Mouse (Mus musculus) heart, postnatal 0 days (tissue): ENCODE data around the gene Cd274. TPM values are rescaled to one million over a fixed set of nuclear protein-coding genes. Genes with fewer than 3 reads are reported as not detected.

ENCODE experiments used
- ATAC-seq: fragments of 200-750 bp; cut with Nextera tagmentation; 2 replicates; pipeline ENCODE4 v1.8.0; 2017; ENCODE audit warnings: low read depth, moderate number of reproducible peaks, moderate library complexity; ENCODE audit not compliant: insufficient read depth
- DNase-seq: peaks from one replicate; pipeline ENCODE4 v3.0.0-alpha.2; 2016; ENCODE audit warnings: low spot score
- H3K27ac ChIP-seq: fragments of 300-500 bp; sonication (generic); 2 replicates; pipeline ENCODE4 v1.5.1; 2014; ENCODE audit warnings: low read depth, mild to moderate bottlenecking
- H3K27me3 ChIP-seq: fragments of 300-500 bp; sonication (generic); 2 replicates; pipeline ENCODE4 v1.6.1; 2014; ENCODE audit warnings: low read length, mixed read lengths; ENCODE audit not compliant: control insufficient read depth, insufficient read depth
- H3K36me3 ChIP-seq: fragments of 300-500 bp; sonication (generic); replicated peaks from 2 replicates; pipeline ENCODE4 v1.6.1; 2014; ENCODE audit warnings: low read length, mixed read lengths; ENCODE audit not compliant: control insufficient read depth, insufficient read depth
- H3K4me1 ChIP-seq: fragments of 300-500 bp; sonication (generic); 2 replicates; pipeline ENCODE4 v1.6.1; 2014; ENCODE audit warnings: antibody characterized with exemption; ENCODE audit not compliant: control insufficient read depth, insufficient read depth
- H3K4me2 ChIP-seq: fragments of 300-500 bp; sonication (generic); 2 replicates; pipeline ENCODE4 v1.6.1; 2014; ENCODE audit warnings: low read depth, mild to moderate bottlenecking, low read length, moderate library complexity
- H3K4me3 ChIP-seq: fragments of 300-500 bp; sonication (generic); 2 replicates; pipeline ENCODE4 v1.5.1; 2014; ENCODE audit warnings: low read depth, low read length
- H3K9ac ChIP-seq: fragments of 300-500 bp; sonication (generic); replicated peaks from 2 replicates; pipeline ENCODE4 v1.6.1; 2014; ENCODE audit warnings: low read depth, low read length, mixed read lengths
- H3K9me3 ChIP-seq: fragments of 300-500 bp; sonication (generic); replicated peaks from 2 replicates; pipeline ENCODE4 v1.6.1; 2016; ENCODE audit warnings: low read length; ENCODE audit not compliant: control insufficient read depth
- CTCF ChIP-seq: IDR thresholded peaks from 2 replicates; pipeline ENCODE4 v1.5.1; 2016; ENCODE audit warnings: antibody characterized with exemption, control low read depth, low read depth
- EP300 ChIP-seq: IDR thresholded peaks from 2 replicates; pipeline ENCODE4 v1.6.1; 2016; ENCODE audit warnings: antibody characterized with exemption, low read depth
- WGBS: fragments of 180-500 bp; shearing (Covaris S2); extraction: QIAGEN DNeasy Blood & Tissue Kit; methylation state at CpG from one replicate; pipeline ENCODE4 v1.1.7; 2014; 5-methylcytosine and 5-hydroxymethylcytosine counted together
- polyA plus RNA-seq: library from polyadenylated mRNA; unstranded; fragments of >200 nt; fragmentation: Nextera tagmentation; extraction: Ambion mirVana; gene quantifications from 2 replicates; pipeline ENCODE4 v1.2.1, GENCODE M21; 2015
- total RNA-seq: library from RNA; depleted of rRNA; stranded (reverse); fragments of >200 nt; gene quantifications from 2 replicates; pipeline ENCODE4 v1.2.3, GENCODE M21; 2014; ENCODE audit warnings: low replicate concordance

Gene Cd274
- total and polyA plus RNA-seq, 2 experiments from 2014 or later: 0.04 to 0.23 TPM

DNA sequence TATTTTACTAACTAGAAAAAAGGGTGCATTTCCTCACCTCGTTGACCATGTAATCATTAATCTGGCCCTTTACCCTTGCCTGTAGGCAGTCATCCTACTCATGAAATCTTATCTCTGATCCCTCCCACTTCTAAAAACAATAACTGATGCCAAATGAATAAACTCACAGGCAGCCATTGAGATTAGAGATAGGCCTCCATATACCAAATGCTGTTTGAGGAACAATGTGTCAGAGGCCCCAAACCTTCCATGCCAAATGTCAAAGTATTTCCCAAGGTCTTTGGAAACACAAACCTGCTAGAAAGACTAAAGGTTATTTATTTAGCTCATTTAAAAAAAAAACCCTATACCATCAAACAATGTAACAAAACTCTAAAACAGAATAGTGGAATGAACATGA, 29.1 kb downstream of the Cd274 start:
- no peaks in the 10 kb centered on the region for H3K4me1 ChIP-seq
- 0 out of 2 replicates have a peak, but pooled peaks cover 7% of the 10 kb centered on the region for H3K9me3 ChIP-seq
- 35% methylated on average over 1 of the region's 1 CpGs for WGBS
- no peaks in the 10 kb centered on the region for H3K27me3 ChIP-seq
- H3K4me3 ChIP-seq: no peak overlapping the region
- ATAC-seq (no peak), DNase-seq (no peak)
- H3K9ac ChIP-seq: no peak overlapping the region
- H3K4me2 ChIP-seq: no peak overlapping the region
- TF ChIP-seq CTCF (no peak), EP300 (no peak)
- no peaks in the 10 kb centered on the region for H3K36me3 ChIP-seq
- H3K27ac ChIP-seq: no peak overlapping the region

- DNase-seq (no peak), ATAC-seq (no peak)
- TF ChIP-seq CTCF (no peak), EP300 (no peak)
- H3K27ac ChIP-seq: no peak overlapping the region
- no peak overlapping the region for H3K4me3 ChIP-seq
- H3K9ac ChIP-seq: no peak overlapping the region
- 0 out of 2 replicates have a peak, but pooled peaks cover 7% of the 10 kb centered on the region for H3K9me3 ChIP-seq
- no peaks in the 10 kb centered on the region for H3K36me3 ChIP-seq
- WGBS: 82% methylated on average over 4 of the region's 4 CpGs
- H3K4me2 ChIP-seq: no peak overlapping the region
- H3K27me3 ChIP-seq: no peaks in the 10 kb centered on the region
- H3K4me1 ChIP-seq: no peaks in the 10 kb centered on the region
These were observed 32.5 kb downstream of the Cd274 start for GRCm38 (mm10) chr19:29399786-29400185.

- ATAC-seq (no peak), DNase-seq (no peak)
- no peaks in the 10 kb centered on the region for H3K4me1 ChIP-seq
- H3K9me3 ChIP-seq: 0 out of 2 replicates have a peak, but pooled peaks cover 7% of the 10 kb centered on the region
- no peak for TF ChIP-seq CTCF
- TF ChIP-seq EP300: no peak
- no peak overlapping the region for H3K4me2 ChIP-seq
- H3K4me3 ChIP-seq: no peak overlapping the region
- H3K27me3 ChIP-seq: no peaks in the 10 kb centered on the region
- no peak overlapping the region for H3K27ac ChIP-seq
- no peak overlapping the region for H3K9ac ChIP-seq
- no peaks in the 10 kb centered on the region for H3K36me3 ChIP-seq
- WGBS: 45% methylated on average over 3 of the region's 3 CpGs
These were observed 33.2 kb downstream of the Cd274 start for GRCm38 (mm10) chr19:29400466-29400865.

DNA sequence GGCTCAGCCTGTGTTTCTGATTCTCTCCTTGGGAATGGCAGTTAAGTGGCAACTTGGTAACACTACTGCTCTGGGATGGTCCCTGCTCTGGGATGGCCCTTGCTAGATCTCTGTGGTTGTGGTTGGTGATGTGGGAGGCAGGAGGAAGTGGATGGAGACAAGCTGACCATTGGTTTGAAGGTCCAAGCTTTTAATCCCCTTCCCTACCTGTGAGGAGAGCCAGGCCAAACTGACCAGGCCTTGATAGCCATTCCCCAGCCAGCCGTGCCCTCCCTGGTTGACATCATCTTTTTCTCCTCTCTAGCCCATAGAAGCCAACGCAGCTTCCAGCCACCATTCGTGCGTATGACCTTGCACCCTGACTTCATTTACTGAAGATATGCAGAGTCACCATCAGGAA, 35.4 kb downstream of the Cd274 start:
- 90% methylated on average over 4 of the region's 4 CpGs for WGBS
- Histone ChIP-seq H3K36me3 (no peaks in the 10 kb centered on the region), H3K4me1 (no peaks in the 10 kb centered on the region), H3K9ac (no peak overlapping the region), H3K27me3 (no peaks in the 10 kb centered on the region), H3K4me3 (no peak overlapping the region), H3K4me2 (no peak overlapping the region), H3K9me3 (0 out of 2 replicates have a peak, but pooled peaks cover 7% of the 10 kb centered on the region), H3K27ac (no peak overlapping the region)
- DNase-seq: no peak
- no peak for ATAC-seq
- TF ChIP-seq CTCF (no peak), EP300 (no peak)

GRCm38 (mm10) chr19:29403251-29403650, 36.0 kb downstream of the Cd274 start:
- Histone ChIP-seq H3K9me3 (0 out of 2 replicates have a peak, but pooled peaks cover 3% of the 10 kb centered on the region), H3K4me3 (no peak overlapping the region), H3K36me3 (no peaks in the 10 kb centered on the region), H3K27me3 (no peaks in the 10 kb centered on the region), H3K4me2 (no peak overlapping the region), H3K9ac (no peak overlapping the region), H3K27ac (no peak overlapping the region), H3K4me1 (no peaks in the 10 kb centered on the region)
- WGBS: 84% methylated on average over 4 of the region's 4 CpGs
- DNase-seq (no peak), ATAC-seq (no peak)
- TF ChIP-seq EP300: no peak
- no peak for TF ChIP-seq CTCF

DNA sequence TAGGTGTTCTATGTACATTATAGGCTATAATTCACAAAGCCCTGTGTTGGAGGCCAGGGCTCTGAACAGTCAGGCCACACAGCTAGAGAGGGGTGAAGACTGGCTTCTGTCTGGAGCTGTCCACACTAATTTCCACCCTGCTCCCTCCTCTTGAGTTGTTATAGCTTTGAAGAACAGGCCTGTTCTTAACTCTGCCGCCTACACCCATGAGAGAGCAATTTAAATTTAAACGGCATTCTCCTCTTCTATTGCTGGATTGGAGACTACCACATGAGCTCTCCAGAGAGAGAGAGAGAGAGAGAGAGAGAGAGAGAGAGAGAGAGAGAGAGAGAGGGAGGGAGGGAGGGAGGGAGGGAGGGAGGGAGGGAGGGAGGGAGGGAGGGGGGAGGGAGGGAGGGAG, 38.1 kb downstream of the Cd274 start:
- H3K36me3 ChIP-seq: no peaks in the 10 kb centered on the region
- no peak overlapping the region for H3K27ac ChIP-seq
- H3K4me3 ChIP-seq: no peak overlapping the region
- H3K9ac ChIP-seq: no peak overlapping the region
- TF ChIP-seq CTCF (no peak), EP300 (no peak)
- no peaks in the 10 kb centered on the region for H3K4me1 ChIP-seq
- 23% methylated on average over 2 of the region's 2 CpGs for WGBS
- DNase-seq (no peak), ATAC-seq (no peak)
- H3K27me3 ChIP-seq: no peaks in the 10 kb centered on the region
- H3K4me2 ChIP-seq: no peak overlapping the region
- no peaks in the 10 kb centered on the region for H3K9me3 ChIP-seq
